Mouse (Mus musculus) hindbrain, embryonic 13.5 days (tissue): ENCODE data around the gene Hsf2bp. TPM values are rescaled to one million over a fixed set of nuclear protein-coding genes. Genes with fewer than 3 reads are reported as not detected.
A peak's percentile ranks its signal among the peaks of the same experiment; 100 is the strongest.

ENCODE experiments used
- ATAC-seq: fragments of 200-750 bp; cut with Nextera tagmentation; 2 replicates; pipeline ENCODE4 v1.8.0; 2017; ENCODE audit warnings: moderate TSS enrichment; ENCODE audit not compliant: low FRiP score
- H3K27ac ChIP-seq: fragments of 300-500 bp; sonication (generic); 2 replicates; pipeline ENCODE4 v1.5.1; 2015; ENCODE audit warnings: inconsistent platforms, mild to moderate bottlenecking, moderate library complexity
- H3K27me3 ChIP-seq: fragments of 300-500 bp; sonication (generic); 2 replicates; pipeline ENCODE4 v1.6.1; 2015; ENCODE audit warnings: mild to moderate bottlenecking, inconsistent platforms
- H3K36me3 ChIP-seq: fragments of 300-500 bp; sonication (generic); 2 replicates; pipeline ENCODE4 v1.6.1; 2015; ENCODE audit warnings: mild to moderate bottlenecking, inconsistent platforms
- H3K4me1 ChIP-seq: fragments of 300-500 bp; sonication (generic); replicated peaks from 2 replicates; pipeline ENCODE4 v1.6.1; 2015; ENCODE audit warnings: inconsistent platforms
- H3K4me2 ChIP-seq: fragments of 300-500 bp; sonication (generic); 2 replicates; pipeline ENCODE4 v1.6.1; 2015; ENCODE audit warnings: inconsistent platforms, mild to moderate bottlenecking, moderate library complexity
- H3K4me3 ChIP-seq: fragments of 300-500 bp; sonication (generic); 2 replicates; pipeline ENCODE4 v1.5.1; 2015; ENCODE audit warnings: mild to moderate bottlenecking, inconsistent platforms
- H3K9ac ChIP-seq: fragments of 300-500 bp; sonication (generic); 2 replicates; pipeline ENCODE4 v1.6.1; 2015; ENCODE audit warnings: mild to moderate bottlenecking, inconsistent platforms
- H3K9me3 ChIP-seq: fragments of 300-500 bp; sonication (generic); 2 replicates; pipeline ENCODE4 v1.6.1; 2016; ENCODE audit warnings: inconsistent platforms
- WGBS: fragments of 180-500 bp; shearing (Covaris S2); methylation state at CpG from one replicate; pipeline ENCODE4 v1.1.7; 2015; 5-methylcytosine and 5-hydroxymethylcytosine counted together
- polyA plus RNA-seq: library from polyadenylated mRNA; unstranded; fragments of >200 nt; fragmentation: Nextera tagmentation; extraction: Ambion mirVana; gene quantifications from 2 replicates; pipeline ENCODE4 v1.2.1, GENCODE M21; 2015

Gene Hsf2bp
- polyA plus RNA-seq, 1 experiment from 2014 or later: 0.70 TPM

DNA sequence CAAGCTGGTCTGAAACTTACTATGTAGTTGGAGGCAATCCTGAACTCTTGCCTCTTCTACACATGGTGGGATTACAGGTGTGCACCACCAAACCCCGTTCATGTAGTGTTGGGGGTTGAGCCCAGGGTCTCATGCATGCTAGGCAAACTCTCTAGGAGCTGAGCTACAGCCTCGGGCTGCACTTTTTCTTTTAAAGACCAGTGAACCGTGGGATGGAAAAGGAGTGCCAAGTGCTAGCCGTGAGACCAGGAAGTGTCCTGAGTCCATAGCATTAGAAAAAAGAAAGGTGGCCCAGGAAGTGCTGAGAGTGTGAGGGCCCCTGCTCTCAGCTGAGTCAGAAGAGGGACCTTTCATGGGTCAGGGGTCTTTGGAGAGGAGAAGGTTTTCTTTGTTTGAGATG, 111.9 kb downstream of the Hsf2bp start:
- Histone ChIP-seq H3K9ac (no peak overlapping the region), H3K27ac (no peak overlapping the region), H3K4me1 (peaks cover 6% of the 10 kb centered on the region), H3K27me3 (no peaks in the 10 kb centered on the region), H3K36me3 (no peaks in the 10 kb centered on the region), H3K9me3 (no peaks in the 10 kb centered on the region), H3K4me2 (no peak overlapping the region), H3K4me3 (no peak overlapping the region)
- 59% methylated on average over 4 of the region's 4 CpGs for WGBS
- ATAC-seq: no peak

DNA sequence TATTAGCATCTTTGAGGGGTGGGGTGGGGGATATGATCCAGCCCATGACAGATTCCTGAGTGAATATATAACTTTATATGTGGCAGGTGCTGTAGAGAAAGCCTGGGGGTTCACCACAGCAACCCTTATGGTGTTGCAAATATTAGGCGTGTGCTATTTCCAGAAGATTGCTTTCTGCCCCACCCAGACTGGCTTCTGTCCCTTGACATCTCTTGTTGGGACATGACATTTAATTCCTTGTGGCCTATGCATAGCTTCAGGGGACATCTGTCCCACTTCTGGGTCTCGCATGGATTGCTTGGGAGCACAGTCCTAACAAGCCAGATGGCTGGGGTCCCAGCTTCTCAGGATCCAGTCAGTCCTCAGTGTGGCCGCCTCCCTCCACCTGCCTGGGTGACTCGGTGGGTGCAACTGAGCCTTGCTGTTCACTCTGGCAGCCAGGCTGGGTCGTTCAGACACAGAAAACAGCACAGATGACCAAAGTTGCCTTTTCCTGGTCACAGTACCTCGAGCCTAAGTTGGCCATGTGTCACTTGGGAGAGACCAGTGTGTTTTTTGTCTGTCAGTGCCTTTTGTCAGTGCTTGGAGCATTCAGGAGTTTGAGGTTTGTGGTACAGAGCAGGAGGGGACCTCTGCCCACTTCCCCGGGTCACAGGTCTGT, 112.7 kb downstream of the Hsf2bp start:
- Histone ChIP-seq H3K4me1 (peaks cover 6% of the 10 kb centered on the region), H3K27me3 (no peaks in the 10 kb centered on the region)
- WGBS: 70% methylated on average over 7 of the region's 7 CpGs

DNA sequence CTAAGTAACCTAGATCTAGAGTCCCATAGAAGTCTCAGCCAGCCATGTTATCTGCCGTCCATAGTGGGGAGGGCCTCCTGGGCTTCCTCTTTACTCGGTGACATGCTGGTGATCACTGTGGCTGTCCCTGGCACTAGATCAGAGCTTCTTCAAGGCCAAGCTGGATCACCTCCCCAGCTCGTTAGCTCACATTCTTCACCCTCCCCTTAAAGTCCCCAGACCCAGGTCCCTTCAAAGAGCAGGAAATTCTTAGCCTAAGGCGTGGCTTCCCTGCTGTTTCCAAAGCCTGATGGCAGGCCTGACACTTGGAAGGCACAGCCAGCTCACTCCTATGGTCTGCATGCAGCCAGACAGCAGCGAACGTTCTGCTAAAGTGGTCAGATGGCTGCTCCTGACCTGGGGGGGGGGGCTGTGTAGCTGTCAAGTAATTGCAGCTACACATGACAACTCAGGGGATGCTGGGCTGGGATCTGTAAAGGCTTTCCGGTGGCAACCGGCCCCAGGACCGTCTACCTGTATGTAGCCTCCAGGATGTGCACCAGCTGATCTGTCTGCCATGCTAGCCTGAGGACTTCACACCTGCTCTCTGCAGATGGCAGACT, 115.5 kb downstream of the Hsf2bp start:
- Histone ChIP-seq H3K36me3 (no peaks in the 10 kb centered on the region), H3K4me2 (no peak overlapping the region), H3K9ac (no peak overlapping the region), H3K27ac (no peak overlapping the region), H3K4me1 (peaks cover 6% of the 10 kb centered on the region), H3K27me3 (no peaks in the 10 kb centered on the region), H3K9me3 (no peaks in the 10 kb centered on the region), H3K4me3 (no peak overlapping the region)
- 42% methylated on average over 9 of the region's 9 CpGs for WGBS
- ATAC-seq: no peak

More for the DNA sequence above, 112.7 kb downstream of the Hsf2bp start:
- Histone ChIP-seq H3K4me2 (no peak overlapping the region), H3K9ac (no peak overlapping the region), H3K4me3 (no peak overlapping the region), H3K36me3 (no peaks in the 10 kb centered on the region), H3K27ac (no peak overlapping the region), H3K9me3 (no peaks in the 10 kb centered on the region)
- no peak for ATAC-seq

DNA sequence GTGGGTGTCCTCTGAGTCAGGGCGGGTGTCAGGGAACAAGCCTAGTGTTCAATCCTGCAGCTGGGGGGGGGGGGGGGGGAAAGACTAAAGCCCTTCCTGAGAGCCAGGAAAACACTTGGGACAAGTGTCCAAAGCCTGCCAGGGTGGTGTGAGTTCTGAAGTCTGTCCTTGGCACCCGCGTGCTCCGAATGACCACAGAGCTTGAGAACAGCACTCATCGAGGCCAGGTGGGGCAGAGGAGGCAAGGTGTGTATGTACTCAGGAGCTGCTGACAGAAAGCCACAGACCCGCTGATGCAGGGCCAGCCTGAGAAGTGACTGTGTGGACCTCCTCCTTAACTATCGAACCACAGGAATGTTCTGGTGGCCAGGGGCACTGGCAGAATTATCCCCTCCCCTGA, 116.5 kb downstream of the Hsf2bp start:
- WGBS: 89% methylated on average over 6 of the region's 7 CpGs
- no peaks in the 10 kb centered on the region for H3K9me3 ChIP-seq
- H3K27ac ChIP-seq: no peak overlapping the region
- no peaks in the 10 kb centered on the region for H3K36me3 ChIP-seq
- no peak overlapping the region for H3K4me2 ChIP-seq
- peaks cover 6% of the 10 kb centered on the region for H3K4me1 ChIP-seq
- no peak overlapping the region for H3K4me3 ChIP-seq
- no peaks in the 10 kb centered on the region for H3K27me3 ChIP-seq
- ATAC-seq: no peak
- no peak overlapping the region for H3K9ac ChIP-seq

DNA sequence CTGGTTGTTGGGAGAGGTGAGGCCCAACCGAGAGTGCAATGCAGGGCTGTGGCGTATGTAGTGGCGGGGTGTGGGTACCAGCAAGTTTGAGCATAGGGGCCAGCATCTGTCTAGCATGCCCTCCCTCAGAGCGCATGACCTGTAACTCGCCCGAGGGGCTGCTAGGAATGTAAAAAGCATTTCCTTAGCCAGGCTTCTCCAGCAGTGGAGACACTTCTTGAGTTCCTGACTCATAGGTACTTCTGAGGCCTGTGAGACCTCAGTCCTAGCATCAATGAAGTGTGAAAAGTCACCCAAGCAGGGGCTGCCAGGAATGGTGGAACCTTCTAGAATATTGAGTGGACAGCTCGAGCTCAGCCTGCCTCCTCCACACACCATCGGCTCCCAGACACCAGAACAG, 117.8 kb downstream of the Hsf2bp start:
- WGBS: 89% methylated on average over 8 of the region's 8 CpGs
- H3K9me3 ChIP-seq: no peaks in the 10 kb centered on the region
- H3K4me2 ChIP-seq: no peak overlapping the region
- H3K27ac ChIP-seq: no peak overlapping the region
- H3K9ac ChIP-seq: no peak overlapping the region
- no peaks in the 10 kb centered on the region for H3K36me3 ChIP-seq
- ATAC-seq: no peak
- H3K4me3 ChIP-seq: no peak overlapping the region
- H3K4me1 ChIP-seq: peaks cover 8% of the 10 kb centered on the region
- no peaks in the 10 kb centered on the region for H3K27me3 ChIP-seq

DNA sequence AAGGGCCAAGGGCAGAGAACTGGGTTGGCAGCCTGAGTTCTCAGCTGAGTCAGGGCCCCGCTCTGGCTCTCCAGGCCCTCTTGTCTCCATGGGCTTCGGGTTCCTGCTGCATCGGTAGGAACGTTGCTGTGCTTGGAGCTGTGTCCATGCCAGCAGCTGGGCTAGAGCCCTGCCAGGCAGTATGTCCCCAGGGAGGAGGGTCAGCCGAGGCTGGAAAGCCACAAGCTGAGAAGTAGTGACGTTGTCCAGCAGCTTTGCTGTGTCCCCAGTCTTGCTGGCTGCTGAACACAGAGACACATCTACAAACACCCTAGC, 119.7 kb downstream of the Hsf2bp start:
- Histone ChIP-seq H3K9me3 (no peaks in the 10 kb centered on the region), H3K27me3 (no peaks in the 10 kb centered on the region), H3K27ac (no peak overlapping the region), H3K9ac (no peak overlapping the region), H3K36me3 (no peaks in the 10 kb centered on the region), H3K4me3 (no peak overlapping the region), H3K4me1 (peaks cover 22% of the 10 kb centered on the region), H3K4me2 (no peak overlapping the region)
- WGBS: 79% methylated on average over 6 of the region's 6 CpGs
- ATAC-seq: no peak

DNA sequence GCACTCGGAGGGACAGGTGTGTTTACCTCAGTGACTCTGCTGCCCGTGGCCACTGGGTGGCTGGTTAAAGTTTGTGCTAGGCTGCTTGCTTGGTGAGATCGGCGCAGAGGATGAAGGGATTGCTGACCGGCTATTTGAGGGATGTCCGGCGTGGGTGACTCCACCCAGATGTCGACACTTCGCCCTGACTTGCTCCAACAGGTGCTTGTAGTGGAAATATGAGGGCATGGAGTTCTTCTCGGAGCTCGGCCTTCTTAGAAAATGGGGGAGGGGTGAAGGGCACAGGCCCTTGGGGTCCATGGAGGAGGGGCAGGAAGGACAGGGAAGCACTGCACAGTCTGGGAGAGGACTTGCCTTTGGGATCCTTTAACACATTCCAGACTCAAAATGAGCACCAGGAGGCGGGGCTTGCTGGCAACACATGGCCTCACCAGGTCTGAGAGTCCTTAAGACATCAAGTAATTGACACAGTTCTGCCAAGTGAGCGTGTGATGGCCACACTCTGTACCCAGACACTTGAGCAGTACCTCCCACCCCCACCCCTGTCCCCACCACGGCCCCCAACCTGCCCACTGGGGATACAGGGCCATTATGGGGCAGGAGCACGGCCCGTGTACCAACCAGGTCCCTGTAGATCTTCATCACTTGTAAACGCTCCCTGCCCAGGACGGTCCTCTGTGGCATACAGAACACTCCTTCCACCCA, 120.2 kb downstream of the Hsf2bp start:
- Histone ChIP-seq H3K9me3 (no peaks in the 10 kb centered on the region), H3K4me2 (no peak overlapping the region), H3K36me3 (no peaks in the 10 kb centered on the region), H3K9ac (no peak overlapping the region), H3K4me3 (no peak overlapping the region), H3K4me1 (peaks cover 19% of the 10 kb centered on the region), H3K27me3 (no peaks in the 10 kb centered on the region), H3K27ac (no peak overlapping the region)
- 87% methylated on average over 18 of the region's 18 CpGs for WGBS
- ATAC-seq: no peak

DNA sequence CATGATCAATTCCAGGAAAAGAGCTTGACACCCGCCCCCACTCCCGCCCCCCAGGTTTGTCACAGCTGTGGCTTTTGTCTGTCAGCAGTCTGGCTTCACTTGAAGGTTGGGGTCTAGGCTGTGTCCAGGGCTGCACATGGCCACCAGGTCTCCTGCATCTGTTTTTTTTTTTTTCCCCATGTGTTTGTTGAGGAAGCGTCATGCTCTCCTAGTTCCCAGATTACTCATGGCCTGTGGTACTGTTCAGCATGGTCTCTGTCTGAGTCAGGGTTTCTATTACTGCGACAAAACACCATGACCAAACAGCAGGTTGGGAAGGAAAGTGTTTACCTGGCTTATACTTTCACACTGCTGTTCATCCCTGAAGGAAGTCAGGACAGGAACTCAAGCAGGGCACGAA, 121.8 kb downstream of the Hsf2bp start:
- peaks cover 16% of the 10 kb centered on the region for H3K4me1 ChIP-seq
- no peak overlapping the region for H3K4me3 ChIP-seq
- no peaks in the 10 kb centered on the region for H3K36me3 ChIP-seq
- H3K9ac ChIP-seq: no peak overlapping the region
- H3K9me3 ChIP-seq: no peaks in the 10 kb centered on the region
- no peak for ATAC-seq
- 93% methylated on average over 5 of the region's 5 CpGs for WGBS
- H3K4me2 ChIP-seq: no peak overlapping the region
- H3K27ac ChIP-seq: no peak overlapping the region
- H3K27me3 ChIP-seq: no peaks in the 10 kb centered on the region

DNA sequence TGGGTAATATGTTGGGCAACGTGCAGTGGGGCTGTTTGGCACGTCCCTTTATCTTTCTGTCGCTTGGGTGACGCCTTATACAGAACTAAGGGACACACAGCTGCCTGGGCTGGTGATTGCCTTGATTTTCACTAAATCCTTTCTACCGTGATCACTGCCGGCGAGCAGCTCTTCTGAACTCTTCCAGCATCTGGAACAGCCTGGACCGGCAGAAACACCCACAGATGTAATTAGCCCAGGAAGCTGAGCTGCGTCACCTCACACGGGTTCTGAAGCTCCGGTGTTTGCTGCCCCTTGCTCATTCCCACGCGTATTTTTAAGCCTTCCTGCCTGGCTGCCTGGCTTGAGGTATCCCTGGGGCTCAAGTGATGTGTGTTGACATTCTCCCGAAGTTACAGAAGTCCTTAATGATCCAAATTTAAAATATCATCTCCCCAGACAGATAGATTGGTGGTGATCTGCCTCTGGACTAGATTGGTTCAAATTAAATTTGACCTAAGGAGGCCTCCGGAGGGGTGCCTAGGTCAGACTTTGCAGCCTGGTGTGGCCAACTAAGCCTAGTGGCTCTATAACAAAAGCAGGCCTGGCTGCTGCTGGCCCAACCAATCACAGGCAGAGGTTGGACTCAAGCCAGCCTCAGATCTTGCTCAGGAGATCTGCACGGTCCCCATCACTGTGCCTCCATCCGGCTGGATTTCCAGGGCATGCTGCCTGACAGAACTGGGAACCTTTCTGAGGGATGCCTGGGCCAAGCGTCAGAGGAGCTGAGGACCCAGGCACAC, 123.1 kb downstream of the Hsf2bp start:
- Histone ChIP-seq H3K4me3 (no peak overlapping the region), H3K9me3 (no peaks in the 10 kb centered on the region), H3K9ac (no peak overlapping the region), H3K36me3 (no peaks in the 10 kb centered on the region), H3K4me1 (peaks cover 16% of the 10 kb centered on the region), H3K27ac (peak overlapping the region; percentile 44), H3K27me3 (no peaks in the 10 kb centered on the region), H3K4me2 (no peak overlapping the region)
- 58% methylated on average over 18 of the region's 18 CpGs for WGBS
- no peak for ATAC-seq

DNA sequence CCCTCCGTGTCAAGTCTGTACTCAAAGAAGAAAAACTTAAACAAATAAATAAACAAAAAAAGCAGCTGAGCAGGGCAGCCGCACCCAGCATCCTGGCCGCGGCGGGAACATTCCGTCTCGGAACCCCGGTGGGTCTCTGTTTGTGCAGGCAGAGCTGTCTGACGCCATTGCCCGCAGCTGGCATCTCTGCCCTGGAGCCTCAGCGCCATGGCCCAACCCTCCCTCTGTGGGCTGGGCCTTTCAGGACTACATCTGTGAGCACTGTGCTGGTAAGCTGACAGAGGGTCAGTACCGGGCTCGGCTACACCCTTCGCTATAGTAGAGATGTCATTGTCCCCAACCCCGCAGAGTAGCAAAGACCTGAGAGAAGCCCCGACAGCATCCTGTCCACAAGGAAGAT, 123.8 kb downstream of the Hsf2bp start:
- Histone ChIP-seq H3K4me3 (no peak overlapping the region), H3K9ac (no peak overlapping the region), H3K27ac (peak overlapping the region; percentile 44), H3K4me1 (peaks cover 16% of the 10 kb centered on the region), H3K9me3 (no peaks in the 10 kb centered on the region), H3K4me2 (no peak overlapping the region), H3K27me3 (no peaks in the 10 kb centered on the region), H3K36me3 (no peaks in the 10 kb centered on the region)
- ATAC-seq: no peak
- WGBS: 57% methylated on average over 16 of the region's 16 CpGs

DNA sequence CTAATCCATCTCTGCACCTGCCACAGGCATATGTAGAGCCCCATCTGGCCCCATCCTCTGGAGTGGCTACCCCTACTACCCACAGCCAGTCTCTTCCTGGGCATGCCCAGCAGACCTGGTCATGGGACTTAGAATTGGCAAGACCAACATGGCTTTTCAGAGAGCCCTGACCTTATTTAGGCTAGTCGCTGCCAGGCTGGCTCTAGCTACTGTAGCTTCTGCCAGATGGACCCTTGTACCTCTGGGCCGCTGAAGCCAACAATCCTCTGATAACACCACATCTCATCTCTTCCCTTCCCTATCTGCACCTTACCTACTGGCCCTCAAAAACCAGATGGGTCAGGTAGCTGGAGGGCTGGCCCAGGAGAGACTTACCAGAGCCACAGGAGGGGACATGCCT, 127.2 kb downstream of the Hsf2bp start:
- Histone ChIP-seq H3K4me2 (no peak overlapping the region), H3K36me3 (no peaks in the 10 kb centered on the region), H3K9ac (no peak overlapping the region), H3K27me3 (no peaks in the 10 kb centered on the region), H3K4me3 (no peak overlapping the region), H3K27ac (no peak overlapping the region), H3K4me1 (peaks cover 16% of the 10 kb centered on the region), H3K9me3 (no peaks in the 10 kb centered on the region)
- WGBS: 95% methylated on average over 2 of the region's 2 CpGs
- ATAC-seq: no peak

DNA sequence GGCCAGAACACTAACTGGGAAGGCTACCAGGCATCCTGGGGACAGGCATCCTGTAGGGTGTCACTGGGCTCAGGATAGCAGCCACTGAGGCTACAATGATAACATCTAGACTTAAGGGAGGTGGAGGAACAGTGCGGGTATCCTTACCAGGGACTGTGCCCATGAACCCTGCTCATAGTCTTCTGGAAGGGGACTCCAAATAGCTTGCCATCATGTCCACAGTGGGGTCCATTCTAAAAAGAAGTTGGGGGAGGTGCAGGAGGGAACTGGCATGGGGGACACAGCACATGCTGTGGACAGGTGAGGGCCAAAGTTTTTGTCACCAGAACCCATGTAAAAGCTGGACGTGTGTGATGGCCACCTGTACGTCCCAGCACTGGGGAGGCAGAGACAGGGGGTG, 129.7 kb downstream of the Hsf2bp start:
- Histone ChIP-seq H3K36me3 (no peaks in the 10 kb centered on the region), H3K4me3 (no peak overlapping the region), H3K4me1 (no peaks in the 10 kb centered on the region), H3K27me3 (no peaks in the 10 kb centered on the region), H3K9me3 (no peaks in the 10 kb centered on the region), H3K9ac (no peak overlapping the region), H3K27ac (no peak overlapping the region), H3K4me2 (no peak overlapping the region)
- WGBS: 88% methylated on average over 3 of the region's 3 CpGs
- no peak for ATAC-seq
